Mouse (Mus musculus): Measurements from ENCODE around the gene Sbk2.

DNA sequence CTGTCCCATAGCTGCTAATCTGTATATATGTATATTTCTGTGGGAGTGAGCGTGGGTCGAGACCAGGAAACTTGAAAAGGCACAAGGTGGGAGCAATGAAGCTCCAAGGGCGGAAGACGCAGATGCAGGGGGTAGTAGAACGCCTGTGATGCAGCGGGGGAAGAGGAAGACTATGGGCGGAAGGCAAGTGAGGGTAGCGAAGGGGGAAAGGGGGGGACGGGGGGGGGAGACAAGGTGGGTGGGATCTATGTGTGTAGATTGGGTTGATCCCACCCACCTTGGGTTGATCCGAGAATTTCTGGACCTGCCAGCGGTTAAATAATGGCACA lies 63.7 kb downstream of the Sbk2 start:
- TF ChIP-seq CTCF (IDR thresholded peaks at IDR 0.05; ENCODE audit: control insufficient read depth, insufficient read depth, insufficient replicate concordance, low read depth, low read length) (no peak), POLR2A (IDR thresholded peaks at IDR 0.05; ENCODE audit: control insufficient read depth, low read depth, low read length) (no peak)
